Mouse (Mus musculus) bone marrow, adult 2 months (tissue): ENCODE results near the gene Anxa7.

Experiments
- CTCF ChIP-seq: fragments of 200-500 bp; IDR thresholded peaks from 2 replicates; pipeline ENCODE4 v1.5.1; 2011; ENCODE audit warnings: low read length, control low read depth; ENCODE audit not compliant: control insufficient read depth, insufficient read depth
- POLR2A ChIP-seq: fragments of 200-500 bp; IDR thresholded peaks from 2 replicates; pipeline ENCODE4 v1.6.1; 2011; ENCODE audit warnings: low read depth, mild to moderate bottlenecking, control low read depth, low read length, borderline replicate concordance; ENCODE audit not compliant: control insufficient read depth

DNA sequence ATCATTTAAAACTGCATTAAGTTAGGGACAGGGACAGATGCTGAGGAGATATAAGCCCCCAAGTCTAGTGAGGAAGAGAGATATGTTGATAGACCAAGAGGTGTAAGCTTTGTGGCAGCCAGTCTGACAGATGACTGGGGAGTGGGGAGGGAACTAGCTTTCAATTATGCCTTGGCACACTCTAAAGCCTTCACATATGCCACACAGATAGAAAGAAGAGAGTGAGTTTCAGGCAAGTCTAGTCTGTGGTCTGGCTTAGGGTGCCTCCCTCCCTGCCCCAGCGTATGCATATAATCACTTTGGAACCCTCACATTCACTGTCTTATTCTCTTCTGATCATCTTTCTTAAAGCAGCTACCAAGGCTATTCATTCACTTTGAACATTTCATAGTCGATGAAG, 28.6 kb downstream of the Anxa7 start:
- TF ChIP-seq CTCF (no peak), POLR2A (no peak)
